Mouse (Mus musculus): ENCODE measurements around the gene Ddah2.

Ddah2 gene

DNA sequence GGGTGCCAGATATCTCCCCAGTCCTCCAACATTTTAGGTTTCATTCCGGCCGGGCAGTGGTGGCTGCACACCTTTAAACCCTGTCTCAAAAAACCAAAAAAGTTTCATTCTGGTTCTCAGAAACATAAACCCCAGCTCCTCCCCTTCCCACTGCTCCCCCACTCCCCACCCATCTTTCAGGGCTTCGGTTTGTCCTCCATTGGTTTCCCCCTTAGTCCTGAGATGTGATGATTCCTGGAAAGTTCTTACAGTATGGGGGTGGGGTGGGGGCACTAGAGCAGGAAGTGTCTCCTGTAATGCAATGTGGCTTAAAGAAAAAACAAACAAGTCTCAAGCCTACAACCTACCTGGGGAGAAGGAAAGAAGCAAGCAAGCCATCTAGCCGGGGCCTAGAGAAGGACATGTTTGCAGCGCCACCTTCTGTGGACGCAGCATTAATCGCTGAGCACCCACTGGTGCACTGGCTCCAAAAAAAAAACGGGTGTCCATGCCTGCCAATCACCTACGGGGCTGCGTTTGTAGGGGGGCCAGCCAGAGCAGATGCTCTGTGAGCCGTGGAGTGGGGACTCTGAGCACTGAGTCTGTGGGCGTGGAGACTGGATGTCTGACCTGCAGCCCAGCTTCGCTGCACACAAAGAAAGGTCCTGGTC is 47.0 kb downstream of the Ddah2 start:
- DNase-seq = peak; percentile 79 to 81

- DNase-seq = no peak
Observed at GRCm38 (mm10) chr17:35106522-35106921, 47.7 kb downstream of the Ddah2 start.

- peak; percentile 82 to 84 for DNase-seq
Observed at GRCm38 (mm10) chr17:35108097-35108496, 49.3 kb downstream of the Ddah2 start, which contains the start of gene Ly6g5c. Gene Ly6g5c, plus strand, starts transcription at chr17:35108279.
